Mouse (Mus musculus): ENCODE measurements around the gene Prr12.

- TF ChIP-seq GATA1 (IDR thresholded peaks at IDR 0.05; ENCODE audit: borderline replicate concordance, low read length) (no peak), FLI1 (IDR thresholded peaks at IDR 0.05; ENCODE audit: low read length) (no peak)
Observed at GRCm38 (mm10) chr7:45061532-45062075, 8.9 kb upstream of the Prr12 start.
